Comparison of ENCODE assay signal across 7 mouse cellular contexts in the genomic region with DNA sequence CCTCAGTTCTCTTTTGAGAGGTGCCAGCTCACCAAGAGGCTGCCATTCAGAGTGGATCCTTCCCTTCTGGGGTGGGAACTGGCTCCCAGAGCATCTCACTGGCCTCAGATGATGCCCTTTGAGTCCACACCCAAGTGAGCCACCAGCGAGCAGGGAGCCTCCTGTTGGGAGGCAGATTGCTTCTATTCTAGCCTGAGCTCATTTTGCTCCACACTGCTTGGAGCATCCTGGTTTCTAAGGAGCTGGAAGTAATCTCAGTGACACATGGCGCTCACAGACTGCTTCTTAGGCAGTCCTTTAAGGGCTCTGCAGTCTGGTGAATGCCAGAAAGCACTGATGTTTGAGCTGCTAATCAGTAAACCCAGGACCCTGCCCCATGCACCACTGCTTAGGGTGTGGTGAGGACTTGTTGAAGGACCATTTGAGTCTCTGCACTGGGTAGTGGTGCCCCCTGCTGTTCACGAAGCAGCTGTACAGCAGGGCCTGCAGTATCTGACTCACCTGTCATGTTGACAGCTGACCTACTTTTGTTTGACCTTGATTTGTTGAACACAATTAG. TPM values are rescaled to one million over a fixed set of nuclear protein-coding genes. Genes with fewer than 3 reads are reported as not detected.
A peak's percentile ranks its signal among the peaks of the same experiment; 100 is the strongest.
DNase-seq lines count a peak whose midpoint lies in the region; ATAC-seq and TF ChIP-seq lines count a peak whose summit lies in the region.

No protein-coding gene starts in this region.

- H3K27me3 ChIP-seq in E14TG2a.4 (ENCODE audit: insufficient read depth, low read length): no peaks in the 10 kb centered on the region
- no peaks in the 10 kb centered on the region for H3K27me3 ChIP-seq in heart, embryonic 14.5 days (ENCODE audit: control insufficient read depth, insufficient read depth, low read length)
- H3K27me3 ChIP-seq in splenic B cell, adult 2 months (ENCODE audit: control insufficient read depth, insufficient read depth, low read length, poor library complexity, severe bottlenecking): no peaks in the 10 kb centered on the region

- peak overlapping the region; percentile 10; the same call in 1 of the 2 replicates for H3K9ac ChIP-seq in heart, embryonic 14.5 days (ENCODE audit: low read length)

- DNase-seq in adrenal gland, adult (ENCODE audit: inconsistent age in 2 of 2, low spot score in 1 of 2): peak; percentile 50 to 67
- DNase-seq in embryo, embryonic 9.5 days (ENCODE audit: extremely low spot score): peak; percentile 33
- DNase-seq in kidney, postnatal 10 days: peak; percentile 70
- peak; percentile 78 for DNase-seq in splenic B cell, adult 2 months (ENCODE audit: low read depth, low spot score)

- TF ChIP-seq CTCF in E14TG2a.4 (conservative IDR thresholded peaks at IDR 0.05; ENCODE audit: low read length): peak; percentile 89

- ATAC-seq in heart, embryonic 14.5 days (ENCODE audit: insufficient number of reproducible peaks, insufficient read depth, low FRiP score, low read depth): peak; percentile 56
- peak; percentile 89 for ATAC-seq in megakaryocyte progenitor cell, adult 5-6 weeks (replicated peaks; ENCODE audit: poor library complexity)

- H3K27ac ChIP-seq in heart, embryonic 14.5 days (replicated peaks in 1 of 2; ENCODE audit: control insufficient read depth in 1 of 2, insufficient read depth in 1 of 2, low read depth in 2 of 2, low read length in 2 of 2): peak overlapping the region; percentile 94 to 99

- H3K36me3 ChIP-seq in E14TG2a.4 (ENCODE audit: insufficient read depth, low read length): peaks cover 14% of the 10 kb centered on the region
- H3K36me3 ChIP-seq in heart, embryonic 14.5 days (ENCODE audit: control insufficient read depth, insufficient read depth, low read length): no peaks in the 10 kb centered on the region
- peaks cover 3% of the 10 kb centered on the region; the same call in 1 of the 2 replicates for H3K36me3 ChIP-seq in splenic B cell, adult 2 months (ENCODE audit: control insufficient read depth, insufficient read depth, low read length, poor library complexity, severe bottlenecking)

- 37% methylated on average over 3 of the region's 3 CpGs for WGBS in heart, embryonic 14.5 days

- H3K4me1 ChIP-seq in E14TG2a.4 (replicated peaks; ENCODE audit: low read depth, low read length): peaks cover 35% of the 10 kb centered on the region
- H3K4me1 ChIP-seq in heart, embryonic 14.5 days (ENCODE audit: control insufficient read depth in 2 of 2, insufficient read depth in 2 of 2, low read length in 2 of 2): peaks cover 32 to 52% of the 10 kb centered on the region in 2 experiments

- H3K4me2 ChIP-seq in heart, embryonic 14.5 days (ENCODE audit: low read length): peak overlapping the region; percentile 46

- H3K4me3 ChIP-seq in E14TG2a.4 (replicated peaks; ENCODE audit: low read length): no peak overlapping the region
- no peak overlapping the region for H3K4me3 ChIP-seq in heart, embryonic 14.5 days (ENCODE audit: control insufficient read depth in 1 of 2, insufficient read depth in 1 of 2, low read depth in 1 of 2, low read length in 2 of 2)

- H3K9me3 ChIP-seq in E14TG2a.4 (ENCODE audit: low read length): no peaks in the 10 kb centered on the region
- no peaks in the 10 kb centered on the region for H3K9me3 ChIP-seq in heart, embryonic 14.5 days (ENCODE audit: control insufficient read depth, low read length)

RNA-seq across cellular contexts. Expression of a gene that starts 43.2 kb away (rescaled TPM):
- polyA plus RNA-seq in heart, embryonic 14.5 days (2014; fragmentation: Nextera tagmentation; extraction: Ambion mirVana): 7.7 and 8.4 TPM in 2 replicates
- 7.0 and 10.0 TPM in 2 replicates for total RNA-seq in megakaryocyte progenitor cell, adult 5-6 weeks (2015)
- total RNA-seq in megakaryocyte progenitor cell, adult 5-6 weeks (2017): 10.9 and 11.4 TPM in 2 replicates
